9 mouse cellular contexts compared by ENCODE assay signal in genomic region chr15:83084022-83084640, GRCm38 (mm10). TPM values are rescaled to one million over a fixed set of nuclear protein-coding genes. Genes with fewer than 3 reads are reported as not detected.
DNase-seq lines count a peak whose midpoint lies in the region; ATAC-seq and TF ChIP-seq lines count a peak whose summit lies in the region.
"Had no signal": no experiment of that assay in that cellular context is flagged by ENCODE, and none has a peak within 500 bp of the region (broad histone marks: within the 10 kb centered on the region; RNA-seq: fewer than 3 reads in every experiment).

No protein-coding gene starts in this region.

- 64% methylated on average over 13 of the region's 13 CpGs for WGBS in limb, embryonic 13.5 days
- 80% methylated on average over 13 of the region's 13 CpGs for WGBS in limb, embryonic 10.5 days
- 46% methylated on average over 13 of the region's 13 CpGs for WGBS in forebrain, embryonic 14.5 days
- 26% methylated on average over 13 of the region's 13 CpGs for WGBS in midbrain, embryonic 16.5 days
- WGBS in stomach, postnatal 0 days, result 51% methylated on average over 13 of the region's 13 CpGs

- H3K9me3 ChIP-seq in limb, embryonic 13.5 days, result no peaks in the 10 kb centered on the region
- H3K9me3 ChIP-seq in limb, embryonic 10.5 days (replicated peaks), result no peaks in the 10 kb centered on the region
- H3K9me3 ChIP-seq in forebrain, embryonic 14.5 days (replicated peaks; ENCODE audit: control insufficient read depth, low read length), result no peaks in the 10 kb centered on the region
- no peaks in the 10 kb centered on the region for H3K9me3 ChIP-seq in midbrain, embryonic 16.5 days (replicated peaks; ENCODE audit: control insufficient read depth, low read length, poor library complexity, severe bottlenecking)
- no peaks in the 10 kb centered on the region for H3K9me3 ChIP-seq in stomach, postnatal 0 days (ENCODE audit: control insufficient read depth, low read length)

- TF ChIP-seq EP300 in stomach, postnatal 0 days (optimal IDR thresholded peaks at IDR 0.05), result no peak

- no peaks in the 10 kb centered on the region for H3K36me3 ChIP-seq in limb, embryonic 13.5 days
- no peaks in the 10 kb centered on the region for H3K36me3 ChIP-seq in limb, embryonic 10.5 days
- no peaks in the 10 kb centered on the region for H3K36me3 ChIP-seq in forebrain, embryonic 14.5 days (ENCODE audit: control insufficient read depth, insufficient read depth, low read length)
- no peaks in the 10 kb centered on the region for H3K36me3 ChIP-seq in midbrain, embryonic 16.5 days (ENCODE audit: control insufficient read depth, insufficient read depth, low read length)
- no peaks in the 10 kb centered on the region for H3K36me3 ChIP-seq in stomach, postnatal 0 days (ENCODE audit: control insufficient read depth, insufficient read depth, low read length)

- no peak for DNase-seq in limb, embryonic 10.5 days (ENCODE audit: low spot score)
- DNase-seq in forebrain, embryonic 14.5 days (ENCODE audit: low spot score), result peak; percentile 71
- peak; percentile 13 to 26 for DNase-seq in kidney, adult 8-10 months
- DNase-seq in stomach, postnatal 0 days (ENCODE audit: low spot score), result no peak
- DNase-seq in lung, postnatal 36 days, result no peak
- DNase-seq in lung, adult 18-20 months, result no peak

- peaks cover 17% of the 10 kb centered on the region for H3K27me3 ChIP-seq in limb, embryonic 13.5 days
- peaks cover 46% of the 10 kb centered on the region for H3K27me3 ChIP-seq in limb, embryonic 10.5 days (ENCODE audit: low read depth, poor library complexity, severe bottlenecking)
- H3K27me3 ChIP-seq in forebrain, embryonic 14.5 days (replicated peaks; ENCODE audit: control insufficient read depth, insufficient read depth, low read length), result no peaks in the 10 kb centered on the region
- no peaks in the 10 kb centered on the region for H3K27me3 ChIP-seq in midbrain, embryonic 16.5 days (ENCODE audit: control insufficient read depth, insufficient read depth, low read depth, low read length)
- H3K27me3 ChIP-seq in stomach, postnatal 0 days (ENCODE audit: control insufficient read depth, insufficient read depth, low read length), result no peaks in the 10 kb centered on the region

- no peak overlapping the region for H3K9ac ChIP-seq in limb, embryonic 13.5 days
- H3K9ac ChIP-seq in forebrain, embryonic 14.5 days (ENCODE audit: low read length), result 0 out of 2 replicates have a peak overlapping the region, but pooled peaks have one; percentile 13
- H3K9ac ChIP-seq in midbrain, embryonic 16.5 days (ENCODE audit: low read depth, low read length), result peak overlapping the region; percentile 45; the same call in 1 of the 2 replicates
- no peak overlapping the region for H3K9ac ChIP-seq in stomach, postnatal 0 days (ENCODE audit: low read length)

- H3K27ac ChIP-seq in limb, embryonic 13.5 days, result no peak overlapping the region
- no peak overlapping the region for H3K27ac ChIP-seq in limb, embryonic 10.5 days
- peak overlapping the region; percentile 60 for H3K27ac ChIP-seq in forebrain, embryonic 14.5 days (ENCODE audit: low read depth, low read length)
- H3K27ac ChIP-seq in midbrain, embryonic 16.5 days (ENCODE audit: low read length), result peak overlapping the region; percentile 78
- no peak overlapping the region for H3K27ac ChIP-seq in stomach, postnatal 0 days (replicated peaks)

- no peak for TF ChIP-seq CTCF in stomach, postnatal 0 days (IDR thresholded peaks at IDR 0.05; ENCODE audit: low read depth)

- peak; percentile 54; the same call in 1 of the 2 replicates for ATAC-seq in limb, embryonic 13.5 days (ENCODE audit: low FRiP score, low read depth)
- peak; percentile 48; the same call in 1 of the 2 replicates for ATAC-seq in forebrain, embryonic 14.5 days
- ATAC-seq in midbrain, embryonic 16.5 days, result peak; percentile 76
- ATAC-seq in stomach, postnatal 0 days (ENCODE audit: low FRiP score, low TSS enrichment), result no peak

- H3K4me1 ChIP-seq in limb, embryonic 13.5 days, result peaks cover 14% of the 10 kb centered on the region
- H3K4me1 ChIP-seq in limb, embryonic 10.5 days, result peaks cover 34% of the 10 kb centered on the region
- H3K4me1 ChIP-seq in forebrain, embryonic 14.5 days (ENCODE audit: control insufficient read depth, insufficient read depth, low read length), result 0 out of 2 replicates have a peak, but pooled peaks cover 10% of the 10 kb centered on the region
- H3K4me1 ChIP-seq in midbrain, embryonic 16.5 days (ENCODE audit: control insufficient read depth, insufficient read depth, low read length), result peaks cover 26% of the 10 kb centered on the region
- H3K4me1 ChIP-seq in stomach, postnatal 0 days (replicated peaks; ENCODE audit: control insufficient read depth, insufficient read depth), result no peaks in the 10 kb centered on the region

- H3K4me3 ChIP-seq in limb, embryonic 13.5 days, result no peak overlapping the region
- H3K4me3 ChIP-seq in limb, embryonic 10.5 days, result no peak overlapping the region
- H3K4me3 ChIP-seq in forebrain, embryonic 14.5 days (ENCODE audit: low read depth, low read length), result no peak overlapping the region
- H3K4me3 ChIP-seq in midbrain, embryonic 16.5 days (ENCODE audit: low read depth, low read length), result peak overlapping the region; percentile 2; the same call in 1 of the 2 replicates
- no peak overlapping the region for H3K4me3 ChIP-seq in stomach, postnatal 0 days (ENCODE audit: low read depth, low read length)
- H3K4me3 ChIP-seq: myocyte had no signal

- no peak overlapping the region for H3K4me2 ChIP-seq in limb, embryonic 13.5 days (replicated peaks)
- no peak overlapping the region; the same call in 1 of the 2 replicates for H3K4me2 ChIP-seq in forebrain, embryonic 14.5 days (ENCODE audit: low read length)
- H3K4me2 ChIP-seq in midbrain, embryonic 16.5 days (ENCODE audit: low read length), result peak overlapping the region; percentile 40
- no peak overlapping the region for H3K4me2 ChIP-seq in stomach, postnatal 0 days (replicated peaks; ENCODE audit: low read depth)

RNA-seq across cellular contexts. Expression of gene Serhl, which starts 5.2 kb away (rescaled TPM):
- 58.9 and 59.5 TPM in 2 replicates for polyA plus RNA-seq in limb, embryonic 13.5 days (2015; fragmentation: Nextera tagmentation; extraction: Ambion mirVana)
- polyA plus RNA-seq in limb, embryonic 10.5 days (2016; fragmentation: Nextera tagmentation; extraction: Ambion mirVana), result 42.8 and 49.1 TPM in 2 replicates
- 32.7 and 37.6 TPM in 2 replicates for polyA plus RNA-seq in forebrain, embryonic 14.5 days (2014; fragmentation: Nextera tagmentation; extraction: Ambion mirVana)
- polyA plus RNA-seq in midbrain, embryonic 16.5 days (2015; fragmentation: Nextera tagmentation; extraction: Ambion mirVana), result 29.6 and 29.7 TPM in 2 replicates
- 51.5 and 61.6 TPM in 2 replicates for polyA plus RNA-seq in stomach, postnatal 0 days (2015; fragmentation: Nextera tagmentation; extraction: Ambion mirVana)

RNA-seq across cellular contexts. Expression of gene Rrp7a, which starts 38.5 kb away (rescaled TPM):
- polyA plus RNA-seq in limb, embryonic 13.5 days (2015; fragmentation: Nextera tagmentation; extraction: Ambion mirVana), result 59.4 and 63.9 TPM in 2 replicates
- 66.9 and 76.5 TPM in 2 replicates for polyA plus RNA-seq in limb, embryonic 10.5 days (2016; fragmentation: Nextera tagmentation; extraction: Ambion mirVana)
- polyA plus RNA-seq in forebrain, embryonic 14.5 days (2014; fragmentation: Nextera tagmentation; extraction: Ambion mirVana), result 64.2 and 67.3 TPM in 2 replicates
- polyA plus RNA-seq in midbrain, embryonic 16.5 days (2015; fragmentation: Nextera tagmentation; extraction: Ambion mirVana), result 90.6 and 93.0 TPM in 2 replicates
- 39.9 and 44.8 TPM in 2 replicates for polyA plus RNA-seq in stomach, postnatal 0 days (2015; fragmentation: Nextera tagmentation; extraction: Ambion mirVana)

RNA-seq across cellular contexts. Expression of gene Nfam1, which starts 51.0 kb away (rescaled TPM):
- 3.4 TPM in 2 replicates for polyA plus RNA-seq in limb, embryonic 13.5 days (2015; fragmentation: Nextera tagmentation; extraction: Ambion mirVana)
- 2.6 and 2.9 TPM in 2 replicates for polyA plus RNA-seq in limb, embryonic 10.5 days (2016; fragmentation: Nextera tagmentation; extraction: Ambion mirVana)
- 1.2 and 2.0 TPM in 2 replicates for polyA plus RNA-seq in forebrain, embryonic 14.5 days (2014; fragmentation: Nextera tagmentation; extraction: Ambion mirVana)
- 2.6 and 3.0 TPM in 2 replicates for polyA plus RNA-seq in midbrain, embryonic 16.5 days (2015; fragmentation: Nextera tagmentation; extraction: Ambion mirVana)
- polyA plus RNA-seq in stomach, postnatal 0 days (2015; fragmentation: Nextera tagmentation; extraction: Ambion mirVana), result 1.3 and 1.4 TPM in 2 replicates
- polyA plus RNA-seq: myocyte had no signal

Comparison
In these comparisons a context has a peak if more than half of its experiments do, and no peak if none do; other contexts are left out.
1. H3K27ac ChIP-seq: peak in forebrain, embryonic 14.5 days (single experiment) and midbrain, embryonic 16.5 days (single experiment); none in limb, embryonic 13.5 days (single experiment), limb, embryonic 10.5 days (single experiment) and stomach, postnatal 0 days (single experiment).
2. H3K9ac ChIP-seq: peak in forebrain, embryonic 14.5 days (single experiment) and midbrain, embryonic 16.5 days (single experiment); none in limb, embryonic 13.5 days (single experiment) and stomach, postnatal 0 days (single experiment).
3. DNase-seq: peak in forebrain, embryonic 14.5 days (single experiment) and kidney, adult 8-10 months (2 of 2); none in limb, embryonic 10.5 days (single experiment), stomach, postnatal 0 days (single experiment), lung, postnatal 36 days (single experiment) and lung, adult 18-20 months (0 of 2).